Mouse (Mus musculus): ENCODE data around the gene Ephb2. TPM values are rescaled to one million over a fixed set of nuclear protein-coding genes. Genes with fewer than 3 reads are reported as not detected.

Ephb2 gene
- total RNA-seq, 4 experiments from 2014 or later: 17.4 to 23.2 (median 19.8) TPM

DNA sequence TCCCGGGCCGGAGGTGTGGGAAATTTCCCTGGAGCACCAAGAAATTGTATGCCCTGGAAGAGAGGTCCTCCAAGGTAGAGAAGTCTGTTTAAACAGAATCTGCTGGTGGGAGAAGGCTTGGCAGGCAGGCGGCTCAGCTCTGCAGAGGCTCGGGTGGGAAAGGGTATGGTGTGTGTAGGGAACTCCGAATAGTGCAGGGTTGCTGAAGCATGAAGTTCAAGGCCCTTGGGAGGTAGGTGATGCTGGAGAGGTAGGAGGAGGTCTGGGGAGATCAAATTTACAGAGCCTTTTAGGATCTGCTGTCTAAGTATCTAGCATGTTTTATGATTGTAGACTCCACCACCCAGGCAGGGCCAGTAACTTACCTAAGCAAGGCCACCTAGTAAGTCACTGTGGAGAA lies 130.7 kb downstream of the Ephb2 start:
- no peak for DNase-seq (ENCODE audit: low spot score in 2 of 2)

DNA sequence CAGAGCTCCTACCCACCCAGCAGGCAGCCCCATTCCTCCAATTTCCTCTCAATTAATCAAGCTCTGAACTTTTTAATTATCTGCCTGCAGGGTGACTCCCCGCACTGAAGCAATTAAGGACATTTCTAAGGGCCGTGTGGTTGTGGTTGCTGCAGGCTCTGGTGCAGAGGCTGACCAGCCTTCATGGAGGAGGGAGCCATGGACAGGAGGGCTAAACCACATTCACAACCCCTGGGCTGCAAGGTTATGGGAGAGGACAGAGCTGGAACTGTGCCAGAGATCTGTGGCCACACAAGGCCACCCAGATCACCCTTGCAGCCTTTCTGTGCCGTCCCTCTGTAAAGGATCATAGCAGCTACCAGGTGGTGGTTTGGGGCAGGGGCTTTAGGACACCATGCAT lies 131.2 kb downstream of the Ephb2 start:
- no peak for DNase-seq (ENCODE audit: low spot score in 2 of 2)

DNA sequence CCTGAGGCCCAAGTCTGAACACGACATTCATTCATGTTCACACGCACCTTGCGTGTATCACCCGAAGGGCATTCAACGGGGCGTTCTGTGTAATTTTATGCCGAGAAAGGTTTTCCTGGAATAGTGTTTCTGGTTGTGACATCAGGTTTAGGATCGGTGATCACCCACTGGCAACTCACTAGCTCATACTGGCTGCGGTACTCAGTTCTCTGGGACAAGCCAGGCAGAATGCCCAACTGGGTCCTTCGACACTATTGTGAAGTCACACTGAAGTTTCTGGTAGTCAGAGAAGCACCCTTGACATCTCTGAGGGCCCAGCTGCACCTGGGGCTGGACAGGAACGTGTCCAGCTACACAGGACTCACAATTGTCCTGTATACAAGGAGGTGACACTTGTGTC lies 132.4 kb downstream of the Ephb2 start:
- no peak for DNase-seq (ENCODE audit: low spot score in 2 of 2)

DNA sequence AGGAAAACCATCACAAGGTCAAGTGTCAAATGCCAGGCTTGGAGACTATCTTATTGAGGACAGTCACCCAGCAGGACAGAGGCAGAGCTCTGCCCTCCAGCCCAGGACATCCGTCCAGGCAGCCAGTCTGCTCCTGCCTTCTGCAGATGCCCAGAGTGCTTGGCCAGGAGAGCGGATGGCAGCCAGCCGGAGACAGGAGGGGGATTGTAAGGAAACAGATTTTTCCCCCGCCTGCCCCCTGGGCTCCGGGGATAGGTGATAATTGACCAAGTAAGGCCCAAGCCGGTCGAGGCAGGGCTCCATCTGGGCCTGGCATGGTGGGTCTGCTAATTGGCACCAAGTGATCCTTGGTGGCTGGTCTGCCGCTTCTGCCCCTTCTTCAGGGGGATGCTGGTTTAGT lies 133.3 kb downstream of the Ephb2 start:
- no peak for DNase-seq (ENCODE audit: low spot score in 2 of 2)

DNA sequence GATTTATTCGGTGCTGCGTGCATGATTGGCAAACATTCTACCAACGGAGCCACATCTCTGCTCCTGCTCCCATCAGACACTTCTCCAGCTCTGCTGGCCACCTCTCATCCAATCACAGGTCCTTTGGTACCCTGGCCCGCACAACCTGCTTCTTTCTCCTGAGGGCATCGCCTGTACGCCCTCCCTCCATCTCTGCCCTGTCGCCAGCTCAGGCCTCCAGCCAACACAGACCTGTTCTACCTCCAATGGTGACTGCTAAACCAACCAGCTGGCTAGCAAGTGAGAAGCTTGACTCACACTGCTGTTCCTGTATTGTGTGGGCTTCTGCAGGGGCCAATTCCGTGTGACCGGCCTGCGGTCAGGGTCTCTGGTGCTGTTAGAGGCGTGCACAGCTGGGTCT lies 134.6 kb downstream of the Ephb2 start:
- DNase-seq (ENCODE audit: low spot score in 2 of 2): no peak

DNA sequence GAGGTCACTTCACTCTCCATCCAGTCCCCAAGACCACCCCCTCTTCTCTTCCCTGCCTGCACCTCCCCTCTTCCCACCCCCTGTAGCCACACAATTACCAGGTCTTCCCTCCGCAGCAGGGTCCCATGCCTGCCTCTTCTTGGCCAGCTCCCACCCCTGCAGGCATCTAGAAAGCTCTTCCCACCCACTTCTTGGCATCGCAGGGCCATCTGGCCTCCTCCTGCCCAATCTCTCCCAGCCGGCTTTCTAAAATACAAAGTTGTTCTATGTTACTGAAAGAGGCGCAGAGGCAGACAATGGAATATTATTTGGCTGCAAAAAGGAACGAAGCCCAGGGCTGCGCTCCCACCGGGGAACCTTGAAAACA lies 136.7 kb downstream of the Ephb2 start:
- peak in 1 of 2 experiments; percentile 42 for DNase-seq (ENCODE audit: low spot score in 2 of 2)

DNA sequence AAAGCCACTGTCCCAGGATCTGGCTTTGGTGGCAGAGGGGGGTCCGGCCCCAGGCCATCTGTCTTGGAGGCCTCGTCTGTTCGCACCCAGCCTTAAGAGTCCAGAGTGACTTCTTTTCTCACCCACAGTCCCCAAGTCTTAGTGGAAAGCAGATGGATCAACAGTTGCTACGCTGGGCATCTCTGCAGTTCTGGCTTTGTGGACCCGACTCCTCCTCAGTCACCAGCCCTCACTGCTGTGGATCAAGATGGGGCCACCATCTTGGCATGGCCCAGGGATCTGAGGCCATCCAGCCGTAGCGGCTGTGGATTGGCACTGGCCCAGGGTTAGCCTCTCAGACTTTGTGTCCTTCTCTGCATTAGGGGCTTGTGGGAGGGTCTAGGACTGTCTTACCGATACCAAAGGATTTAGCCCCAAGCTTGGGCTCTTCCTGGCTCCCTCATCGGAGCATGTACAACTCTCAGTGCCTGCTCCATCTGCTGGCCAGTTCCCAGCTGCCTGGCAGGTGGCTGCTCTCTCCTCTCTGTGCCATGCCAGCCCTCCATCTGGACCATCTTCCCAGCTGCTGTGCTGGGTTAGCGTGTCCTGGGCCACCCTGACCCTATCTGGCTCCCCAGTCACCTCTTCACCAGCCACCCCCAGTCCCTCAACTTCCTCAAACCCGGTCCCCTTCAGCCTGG lies 137.2 kb downstream of the Ephb2 start:
- DNase-seq (ENCODE audit: low spot score in 2 of 2): peak in 1 of 2 experiments; percentile 41

DNA sequence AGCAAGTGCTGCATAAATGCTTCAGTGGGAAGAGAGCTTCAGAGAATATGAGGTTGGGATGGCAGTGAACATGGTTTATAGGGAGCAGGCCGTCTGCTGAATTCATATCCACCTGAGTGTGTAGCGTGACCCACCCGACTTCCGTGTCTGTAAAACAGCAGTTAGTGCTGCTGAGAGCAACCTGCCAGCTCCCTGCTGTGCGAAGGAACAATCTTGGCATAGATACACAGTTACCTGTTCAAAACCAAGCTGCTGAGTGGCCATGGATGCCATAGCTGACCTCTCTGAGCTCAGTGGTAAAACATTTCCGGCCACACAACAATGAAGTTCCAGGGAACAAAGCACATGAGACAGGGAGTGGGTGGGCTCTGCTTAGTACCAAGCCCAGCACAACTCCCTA lies 138.5 kb downstream of the Ephb2 start:
- DNase-seq (ENCODE audit: low spot score in 2 of 2): no peak

DNA sequence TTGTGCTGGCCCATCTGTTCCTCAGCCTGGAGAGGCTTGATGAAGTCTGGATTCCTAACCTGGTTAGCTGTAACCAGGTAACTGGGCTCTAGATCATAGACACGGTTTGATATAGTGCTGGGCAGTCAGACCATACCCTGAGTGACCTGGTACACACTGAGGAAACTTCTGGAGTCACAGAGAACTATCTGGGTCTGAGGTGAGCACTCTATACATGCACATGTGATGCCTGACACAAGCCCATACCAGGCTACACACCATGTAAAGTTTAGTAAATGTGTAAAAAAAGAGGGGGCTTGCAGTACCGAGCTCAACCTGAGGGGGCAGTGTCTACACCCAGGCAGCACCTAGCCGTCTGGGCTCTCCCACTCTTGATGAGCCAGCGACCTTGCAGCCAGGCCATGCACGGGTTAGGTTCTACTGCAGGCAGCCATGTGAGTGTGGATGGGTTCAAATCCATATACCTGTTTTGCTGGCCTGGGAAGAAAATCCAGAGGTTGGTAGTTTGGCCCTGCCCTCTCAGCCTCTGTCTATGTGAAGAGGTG lies 139.3 kb downstream of the Ephb2 start:
- DNase-seq (ENCODE audit: low spot score in 2 of 2): peak in 1 of 2 experiments; percentile 46

DNA sequence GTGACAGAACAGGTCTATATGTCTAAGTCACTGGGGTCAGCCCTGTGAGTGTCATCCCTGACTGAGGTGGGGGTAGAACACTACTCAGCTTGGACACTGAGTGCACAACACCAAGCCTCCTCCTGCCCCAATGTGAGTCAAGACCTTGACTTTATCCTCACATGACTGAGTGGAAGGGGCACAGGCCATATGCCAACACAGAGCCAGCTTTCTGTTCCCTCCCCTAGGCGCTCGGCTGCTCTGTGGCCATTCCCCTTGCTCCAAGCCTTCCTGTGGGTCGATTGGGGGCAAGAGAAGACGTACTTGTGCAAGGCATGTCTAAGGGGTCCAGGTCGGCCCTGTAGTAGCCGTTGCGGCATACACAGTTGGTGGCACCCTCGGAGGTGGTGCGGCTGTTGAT lies 140.1 kb downstream of the Ephb2 start:
- DNase-seq (ENCODE audit: low spot score in 2 of 2): no peak

DNA sequence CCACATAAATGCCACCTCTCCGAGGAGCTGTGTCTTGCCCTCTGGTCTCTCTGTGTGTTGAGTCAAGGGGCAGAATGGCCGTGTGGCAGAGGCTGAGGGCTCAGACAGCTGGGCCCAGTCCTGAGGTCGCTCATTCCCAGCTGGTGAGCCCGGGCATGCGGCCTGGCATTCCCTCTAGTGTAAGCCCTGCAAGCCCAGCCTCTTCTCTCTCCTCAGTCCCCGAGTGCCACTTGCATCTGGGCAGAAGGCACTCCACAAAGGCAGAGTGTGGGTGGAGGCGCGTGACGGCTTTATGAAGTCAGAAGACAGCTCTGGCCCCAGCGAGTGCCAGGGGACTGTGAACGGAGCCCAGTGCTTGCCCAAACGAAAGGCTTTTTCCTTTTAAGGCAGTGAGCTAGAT lies 145.8 kb downstream of the Ephb2 start:
- DNase-seq (ENCODE audit: low spot score in 2 of 2): peak; percentile 59 to 67

DNA sequence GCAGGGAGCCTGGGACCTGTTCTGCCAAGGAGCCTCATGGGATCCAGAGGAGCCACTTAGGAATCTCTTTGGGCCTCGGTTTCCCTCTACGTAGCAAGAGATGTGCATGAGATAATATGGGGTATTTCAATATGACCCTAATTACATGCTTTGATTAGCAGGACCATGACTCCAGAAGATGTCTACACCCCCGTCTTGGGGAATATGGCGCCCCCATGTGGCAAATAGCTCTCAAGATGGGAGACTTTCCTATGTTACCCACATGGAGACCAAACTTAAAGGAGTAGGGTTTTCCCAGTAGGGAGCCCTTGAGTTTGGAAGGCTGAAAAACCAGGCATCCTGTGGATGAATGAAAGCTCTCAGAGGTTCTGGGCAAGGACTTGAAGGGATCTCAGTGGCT lies 147.7 kb downstream of the Ephb2 start:
- DNase-seq (ENCODE audit: low spot score in 2 of 2): no peak

DNA sequence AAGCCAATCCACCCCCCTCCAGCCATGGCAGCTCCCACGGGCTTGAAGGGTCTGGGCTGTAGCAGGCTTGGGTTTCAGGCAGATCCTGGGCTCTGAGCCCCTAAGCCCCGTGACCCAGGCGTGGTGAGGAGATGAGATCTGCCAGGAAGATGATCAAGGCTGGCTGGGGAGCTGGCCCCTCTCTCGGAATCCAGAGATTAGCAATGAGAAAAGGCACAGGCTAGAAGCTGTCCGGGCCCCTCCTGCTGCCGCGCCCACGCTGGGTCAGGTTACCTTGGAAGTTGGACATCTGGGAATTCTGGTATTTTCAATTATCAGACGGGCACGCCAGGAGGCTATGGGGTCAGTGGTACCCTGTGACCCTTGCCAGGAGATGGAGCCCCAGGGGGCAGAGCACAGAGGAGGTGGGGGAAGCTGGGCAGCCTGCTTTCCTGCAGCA lies 150.3 kb downstream of the Ephb2 start:
- no peak for DNase-seq (ENCODE audit: low spot score in 2 of 2)

DNA sequence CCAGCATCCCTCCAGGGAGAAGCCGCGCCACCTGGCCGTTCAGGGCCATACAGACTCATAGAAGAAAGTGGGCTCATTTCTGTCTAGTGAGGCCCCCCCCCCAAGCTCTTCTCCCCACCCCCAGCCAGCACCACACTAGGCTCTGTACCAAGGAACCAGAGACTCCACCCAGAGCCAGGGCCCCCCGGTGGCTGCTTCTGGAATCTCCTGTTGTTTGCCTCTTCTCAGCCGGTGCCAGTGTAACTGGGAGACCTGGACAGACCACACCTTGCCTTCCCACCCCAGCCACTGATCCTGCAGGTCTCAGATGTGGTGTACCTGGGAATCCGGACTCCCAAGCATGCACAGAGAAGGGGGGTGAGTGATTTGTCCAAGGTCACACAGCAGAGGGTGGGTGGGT lies 151.3 kb downstream of the Ephb2 start:
- no peak for DNase-seq (ENCODE audit: low spot score in 2 of 2)

DNA sequence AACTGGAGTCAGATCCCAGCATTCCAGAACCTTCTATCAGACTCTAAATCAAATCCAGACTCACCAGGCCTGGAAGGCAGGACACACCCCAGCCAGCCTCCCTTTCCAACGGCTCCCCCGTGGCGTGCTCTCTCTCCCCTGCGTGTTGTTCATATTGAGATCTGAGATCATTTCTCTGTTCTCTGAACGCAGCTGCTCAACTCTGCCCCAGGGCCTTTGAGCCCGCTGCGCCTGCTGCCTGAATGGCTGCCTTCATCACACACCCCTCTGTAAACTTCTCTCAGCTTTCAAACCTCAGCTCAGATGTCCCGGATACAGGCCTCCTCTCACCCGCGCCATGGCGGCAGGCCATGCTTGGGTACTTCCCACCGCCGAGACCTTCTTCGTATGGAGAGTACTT lies 155.1 kb downstream of the Ephb2 start:
- no peak for DNase-seq (ENCODE audit: low spot score in 2 of 2)

DNA sequence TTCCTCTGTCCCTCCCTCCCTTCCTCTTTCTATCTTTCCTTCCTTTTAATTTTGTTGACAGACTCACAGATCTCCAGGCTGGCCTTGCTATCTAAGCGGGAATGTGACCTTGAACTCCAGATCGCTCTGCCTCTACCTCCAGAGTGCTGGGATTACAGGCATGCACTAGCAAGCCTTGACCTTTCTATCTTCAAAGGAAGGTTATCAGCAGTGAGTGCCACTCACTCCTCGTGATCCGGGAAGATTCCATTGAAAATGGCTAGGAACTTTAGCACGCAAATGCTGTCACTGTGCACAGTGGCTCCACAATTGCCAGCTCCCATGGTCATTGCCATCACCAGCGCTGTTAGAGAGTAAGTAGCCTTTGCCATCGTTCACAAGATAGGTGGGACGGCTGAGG lies 156.6 kb downstream of the Ephb2 start:
- DNase-seq (ENCODE audit: low spot score in 2 of 2): no peak

DNA sequence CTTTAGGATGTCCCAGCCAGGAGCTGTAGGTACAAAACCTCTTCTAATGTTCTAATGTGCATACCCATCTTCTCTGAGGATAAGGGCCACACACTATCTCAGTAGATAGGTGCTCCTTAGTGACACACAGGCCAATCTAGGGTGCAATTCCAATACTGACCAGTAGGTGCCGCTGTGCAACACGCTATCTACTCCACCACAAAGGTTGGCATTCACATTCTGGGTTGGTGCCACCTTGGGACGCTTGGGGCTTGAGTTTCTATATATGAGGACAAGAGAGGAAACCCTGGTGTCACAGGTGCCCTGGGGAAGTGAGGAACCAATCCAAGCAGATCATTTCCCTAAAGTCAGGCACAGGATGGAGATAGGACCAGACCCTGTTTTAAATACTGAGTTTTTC lies 157.3 kb downstream of the Ephb2 start:
- DNase-seq (ENCODE audit: low spot score in 2 of 2): peak; percentile 75 to 95

DNA sequence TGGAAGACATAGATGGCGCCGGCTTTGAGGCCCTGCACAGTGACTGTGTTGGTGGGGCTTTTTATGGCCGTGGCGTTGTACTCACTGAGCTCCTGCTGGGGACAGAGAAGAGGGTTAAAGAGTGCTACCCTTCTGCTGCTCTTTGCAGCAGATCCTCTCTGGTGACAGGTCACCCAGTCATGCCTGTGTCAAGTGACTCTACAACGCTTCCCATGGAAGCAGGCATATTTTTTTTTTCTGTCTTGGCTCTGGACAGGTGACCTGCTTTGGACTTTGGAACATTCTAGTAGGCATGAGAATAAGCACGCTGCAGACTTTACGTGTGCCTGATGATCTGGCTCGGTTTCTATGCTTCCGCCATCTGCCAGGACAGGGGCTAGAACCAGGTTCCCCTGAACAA lies 160.3 kb downstream of the Ephb2 start:
- no peak for DNase-seq (ENCODE audit: low spot score in 2 of 2)

DNA sequence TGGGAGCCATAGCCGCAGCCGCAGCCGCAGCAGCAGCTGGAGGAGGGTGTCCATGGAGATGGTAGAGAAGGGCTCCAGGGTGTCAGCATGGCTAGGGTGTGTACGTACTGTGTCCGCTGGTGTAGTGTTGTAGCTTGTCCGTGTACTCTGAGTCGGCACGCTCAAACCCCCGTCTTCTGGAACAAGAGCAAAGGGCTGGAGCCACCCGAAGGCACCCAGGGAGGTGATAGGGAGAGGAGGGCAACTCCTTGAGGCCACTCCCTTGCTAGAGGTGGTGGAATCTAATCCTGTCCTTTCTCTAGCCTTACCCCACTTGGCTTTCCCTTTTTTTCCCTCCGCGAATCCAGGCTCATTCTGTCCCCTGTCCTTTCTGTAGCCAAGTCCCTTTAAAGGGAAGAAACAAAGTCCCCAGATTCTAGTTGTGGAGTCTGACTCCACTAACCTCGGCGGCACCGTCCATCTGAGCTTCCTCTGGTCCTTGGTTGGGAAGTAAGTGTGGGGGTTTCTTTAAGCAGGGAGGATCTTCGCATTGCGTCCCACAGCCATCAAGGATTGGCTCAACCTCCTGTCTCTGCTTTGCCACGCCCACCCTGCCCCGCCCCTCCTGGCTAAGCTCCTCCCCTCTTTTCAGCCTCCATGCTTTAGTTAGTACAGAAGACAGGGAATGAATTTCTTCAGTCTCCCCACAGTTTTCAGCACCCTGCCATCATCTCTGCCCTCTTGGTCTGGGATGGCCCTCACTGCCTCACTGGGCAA lies 163.3 kb downstream of the Ephb2 start:
- no peak for DNase-seq (ENCODE audit: low spot score in 2 of 2)

DNA sequence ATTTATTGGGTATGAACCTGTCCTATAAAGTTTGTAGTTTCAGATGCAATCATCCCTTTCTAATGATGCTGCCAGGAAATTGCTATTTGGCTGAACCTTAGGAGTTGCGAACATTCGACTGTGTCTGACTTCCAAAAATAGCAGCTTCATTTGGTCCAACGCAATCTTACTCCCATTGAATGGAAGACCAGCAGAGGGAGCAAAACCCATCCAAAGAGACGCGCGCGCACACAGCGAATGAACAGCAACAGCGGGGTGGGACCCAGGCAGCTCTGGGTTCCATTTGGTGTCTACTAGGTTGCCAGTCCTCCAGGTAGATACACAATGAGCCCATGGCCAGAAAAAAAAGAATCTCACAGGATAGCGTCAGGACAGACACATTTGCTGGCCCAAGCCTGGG lies 168.0 kb downstream of the Ephb2 start:
- no peak for DNase-seq (ENCODE audit: low spot score in 2 of 2)

DNA sequence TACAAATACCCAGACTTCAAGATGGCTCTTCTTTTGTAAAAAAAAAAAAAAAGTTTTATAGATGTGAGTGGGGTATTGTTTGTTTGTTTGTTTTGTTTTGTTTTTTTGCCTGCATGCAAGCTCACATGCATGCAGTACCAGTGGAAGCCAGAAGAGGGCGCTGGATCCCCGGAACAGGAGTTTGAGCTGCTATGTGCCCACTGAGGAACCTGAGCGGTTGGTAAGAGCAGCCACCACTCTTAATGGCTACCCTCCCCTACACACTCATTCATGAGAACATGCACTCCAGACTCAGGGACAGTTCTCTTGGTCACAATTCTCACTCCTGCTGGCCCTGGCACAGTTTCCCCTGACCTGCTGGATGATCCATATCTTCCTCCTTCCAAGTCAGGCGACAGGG lies 169.8 kb downstream of the Ephb2 start:
- no peak for DNase-seq (ENCODE audit: low spot score in 2 of 2)

DNA sequence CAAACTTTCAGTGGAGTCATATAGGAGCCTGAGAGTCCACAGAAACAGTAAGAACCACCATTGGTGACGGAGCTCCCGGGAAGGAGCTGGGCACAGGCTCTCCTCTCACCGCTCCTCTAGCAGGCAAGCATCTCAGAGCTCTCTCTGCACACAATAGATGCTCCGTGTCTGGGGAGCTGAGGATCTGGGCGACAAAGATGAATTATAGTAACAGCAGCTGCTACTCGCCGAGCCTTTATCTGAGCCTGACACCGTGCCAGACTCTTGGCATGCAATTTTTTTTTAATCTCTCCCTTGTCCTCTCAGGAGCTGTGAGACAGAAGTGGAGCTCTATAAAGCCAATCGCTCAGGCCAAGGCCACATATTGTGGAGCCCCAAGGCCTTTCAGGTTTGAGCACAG lies 170.7 kb downstream of the Ephb2 start:
- peak; percentile 51 to 65 for DNase-seq (ENCODE audit: low spot score in 2 of 2)

DNA sequence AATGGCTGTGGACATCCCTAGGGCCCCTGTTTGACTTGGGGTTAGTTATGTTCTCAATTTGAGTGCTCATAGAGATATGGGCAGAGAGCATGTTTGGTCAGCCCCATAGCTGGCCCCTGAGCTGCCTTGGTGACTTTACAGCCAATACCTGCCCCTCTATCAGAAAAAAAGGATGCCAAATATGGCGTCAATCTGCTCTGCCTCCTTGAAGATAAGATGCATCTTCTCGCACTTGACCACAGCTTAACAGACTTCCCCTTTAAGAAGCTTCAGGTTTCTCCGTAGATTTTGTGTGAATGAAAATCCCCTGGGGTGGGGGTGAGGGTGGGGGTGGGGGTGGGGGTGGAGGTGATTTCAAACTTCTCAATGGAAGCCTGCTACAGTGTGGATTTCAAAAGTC lies 177.9 kb downstream of the Ephb2 start:
- DNase-seq (ENCODE audit: low spot score in 2 of 2): no peak
